Mouse (Mus musculus) olfactory bulb, adult 2 months (tissue): ENCODE data around the gene Enho.

Experiments
- CTCF ChIP-seq: fragments of 200-500 bp; IDR thresholded peaks from 2 replicates; pipeline ENCODE4 v1.5.1; 2012; ENCODE audit warnings: low read depth, mild to moderate bottlenecking, low read length, moderate library complexity; ENCODE audit not compliant: insufficient read depth
- POLR2A ChIP-seq: fragments of 200-500 bp; IDR thresholded peaks from 2 replicates; pipeline ENCODE4 v1.6.1; 2012; ENCODE audit warnings: mild to moderate bottlenecking, low read depth, low read length, moderate library complexity; ENCODE audit not compliant: insufficient read depth

- TF ChIP-seq CTCF = no peak
- no peak for TF ChIP-seq POLR2A
These were observed 20.8 kb upstream of the Enho start for GRCm38 (mm10) chr4:41660851-41661430.
